Mouse (Mus musculus): ENCODE results near the gene Ralgapb.
"Not testable (repeated sequence)": the region's sequence is repeated elsewhere in the genome, so short reads cannot be mapped to it uniquely, and the experiment has no call there.

Gene Ralgapb

GRCm38 (mm10) chr2:158409595-158410021, at the start of gene Ralgapb:
Gene Ralgapb, plus strand, starts transcription at chr2:158409848.
- DNase-seq (ENCODE audit: low spot score in 2 of 2): peak; percentile 97

GRCm38 (mm10) chr2:158360873-158361677, 48.6 kb upstream of the Ralgapb start:
- DNase-seq (ENCODE audit: low spot score in 2 of 2): peak; percentile 80 to 86

- peak in 1 of 2 experiments; percentile 17 for DNase-seq (ENCODE audit: low spot score in 2 of 2)
These were observed 47.8 kb upstream of the Ralgapb start for GRCm38 (mm10) chr2:158361678-158362320.

GRCm38 (mm10) chr2:158364175-158364574, 45.5 kb upstream of the Ralgapb start:
- DNase-seq (ENCODE audit: low spot score in 2 of 2): no peak

GRCm38 (mm10) chr2:158365099-158365850, 44.4 kb upstream of the Ralgapb start:
- no peak for DNase-seq (ENCODE audit: low spot score in 2 of 2)

GRCm38 (mm10) chr2:158367654-158368053, 42.0 kb upstream of the Ralgapb start:
- DNase-seq (ENCODE audit: low spot score in 2 of 2): no peak

GRCm38 (mm10) chr2:158368313-158368712, 41.3 kb upstream of the Ralgapb start:
- DNase-seq (ENCODE audit: low spot score in 2 of 2): no peak

GRCm38 (mm10) chr2:158369474-158370172, 40.0 kb upstream of the Ralgapb start:
- no peak for DNase-seq (ENCODE audit: low spot score in 2 of 2)

- no peak for DNase-seq (ENCODE audit: low spot score in 2 of 2)
These were observed 39.5 kb upstream of the Ralgapb start for GRCm38 (mm10) chr2:158370173-158370550.

GRCm38 (mm10) chr2:158373061-158373460, 36.6 kb upstream of the Ralgapb start:
- DNase-seq (ENCODE audit: low spot score in 2 of 2): peak in 1 of 2 experiments; percentile 18

- no peak for DNase-seq (ENCODE audit: low spot score in 2 of 2)
These were observed 36.1 kb upstream of the Ralgapb start for GRCm38 (mm10) chr2:158373516-158373915.

GRCm38 (mm10) chr2:158375443-158376122, 34.1 kb upstream of the Ralgapb start, which contains the start of gene Snhg11:
Gene Snhg11, plus strand, starts transcription at chr2:158375638.
- DNase-seq (ENCODE audit: low spot score in 2 of 2): no peak

- DNase-seq (ENCODE audit: low spot score in 2 of 2): no peak
These were observed 33.4 kb upstream of the Ralgapb start for GRCm38 (mm10) chr2:158376123-158376687.

GRCm38 (mm10) chr2:158376798-158377197, 32.9 kb upstream of the Ralgapb start:
- DNase-seq (ENCODE audit: low spot score in 2 of 2): no peak

- DNase-seq (ENCODE audit: low spot score in 2 of 2): no peak
These were observed 31.8 kb upstream of the Ralgapb start for GRCm38 (mm10) chr2:158377811-158378210.

GRCm38 (mm10) chr2:158379354-158380078, 30.1 kb upstream of the Ralgapb start:
- peak; percentile 47 to 59 for DNase-seq (ENCODE audit: low spot score in 2 of 2)

GRCm38 (mm10) chr2:158386072-158386471, 23.6 kb upstream of the Ralgapb start:
- no peak for DNase-seq (ENCODE audit: low spot score in 2 of 2)

GRCm38 (mm10) chr2:158389421-158389820, 20.2 kb upstream of the Ralgapb start:
- DNase-seq (ENCODE audit: low spot score in 2 of 2): no peak

GRCm38 (mm10) chr2:158396369-158396768, 13.3 kb upstream of the Ralgapb start:
- DNase-seq (ENCODE audit: low spot score in 2 of 2): no peak

- DNase-seq (ENCODE audit: low spot score in 2 of 2): not testable (repeated sequence)
These were observed 12.5 kb upstream of the Ralgapb start for GRCm38 (mm10) chr2:158397140-158397539.

All from spleen, postnatal 36 days (tissue).